Mouse (Mus musculus) liver, embryonic 13.5 days (tissue): ENCODE results near the gene Pcgf6. TPM values are rescaled to one million over a fixed set of nuclear protein-coding genes. Genes with fewer than 3 reads are reported as not detected.

Source experiments
- ATAC-seq: fragments of 200-750 bp; cut with Nextera tagmentation; 2 replicates; pipeline ENCODE4 v1.8.0; 2017; ENCODE audit warnings: low read depth, mild to moderate bottlenecking, moderate number of reproducible peaks, moderate library complexity
- DNase-seq: peaks from one replicate; pipeline ENCODE4 v3.0.0; 2022
- H3K27ac ChIP-seq: fragments of 300-500 bp; sonication (generic); 2 replicates; pipeline ENCODE4 v1.5.1; 2015; ENCODE audit warnings: moderate library complexity, mild to moderate bottlenecking, inconsistent platforms
- H3K27me3 ChIP-seq: fragments of 300-500 bp; sonication (generic); 2 replicates; pipeline ENCODE4 v1.6.1; 2015; ENCODE audit warnings: mild to moderate bottlenecking, inconsistent platforms
- H3K36me3 ChIP-seq: fragments of 300-500 bp; sonication (generic); 2 replicates; pipeline ENCODE4 v1.6.1; 2015; ENCODE audit warnings: mild to moderate bottlenecking, inconsistent platforms
- H3K4me1 ChIP-seq: fragments of 300-500 bp; sonication (generic); replicated peaks from 2 replicates; pipeline ENCODE4 v1.6.1; 2015; ENCODE audit warnings: inconsistent platforms
- H3K4me2 ChIP-seq: fragments of 300-500 bp; sonication (generic); 2 replicates; pipeline ENCODE4 v1.6.1; 2015; ENCODE audit warnings: inconsistent platforms, mild to moderate bottlenecking, moderate library complexity
- H3K4me3 ChIP-seq: fragments of 300-500 bp; sonication (generic); replicated peaks from 2 replicates; pipeline ENCODE4 v1.5.1; 2015; ENCODE audit warnings: mild to moderate bottlenecking, inconsistent platforms
- H3K9ac ChIP-seq: fragments of 300-500 bp; sonication (generic); 2 replicates; pipeline ENCODE4 v1.6.1; 2015; ENCODE audit warnings: mild to moderate bottlenecking, inconsistent platforms
- H3K9me3 ChIP-seq: fragments of 300-500 bp; sonication (generic); replicated peaks from 2 replicates; pipeline ENCODE4 v1.6.1; 2016; ENCODE audit warnings: inconsistent platforms
- WGBS: fragments of 180-500 bp; shearing (Covaris S2); methylation state at CpG from one replicate; pipeline ENCODE4 v1.1.7; 2015; ENCODE audit not compliant: insufficient replicate concordance; 5-methylcytosine and 5-hydroxymethylcytosine counted together
- polyA plus RNA-seq: library from polyadenylated mRNA; unstranded; fragments of >200 nt; fragmentation: Nextera tagmentation; extraction: Ambion mirVana; gene quantifications from 2 replicates; pipeline ENCODE4 v1.2.1, GENCODE M21; 2015

Pcgf6 gene
- 11.3 and 13.7 TPM in 2 replicates for polyA plus RNA-seq

- Histone ChIP-seq H3K4me3 (peak within 1 kb of the TSS; percentile 78), H3K27me3 (no peaks in the 10 kb centered on the region), H3K9me3 (no peaks in the 10 kb centered on the region), H3K9ac (peak within 1 kb of the TSS; percentile 84), H3K4me1 (peaks cover 30% of the 10 kb centered on the region), H3K27ac (peak within 1 kb of the TSS; percentile 84), H3K36me3 (peaks cover 26% of the 10 kb centered on the region), H3K4me2 (peak within 1 kb of the TSS; percentile 93)
- ATAC-seq (peak; percentile 84), DNase-seq (peak; percentile 68)
- under 1% methylated on average over 74 of the region's 75 CpGs for WGBS
These were observed at the start of gene Pcgf6 for GRCm38 (mm10) chr19:47050271-47051032. TSS of gene Pcgf6 (minus strand) at chr19:47050906.

- Histone ChIP-seq H3K4me2 (peak within 1 kb of the TSS; percentile 76), H3K4me1 (peaks cover 36% of the 10 kb centered on the region), H3K9me3 (no peaks in the 10 kb centered on the region), H3K27me3 (no peaks in the 10 kb centered on the region), H3K9ac (peak within 1 kb of the TSS; percentile 98), H3K36me3 (peaks cover 46% of the 10 kb centered on the region), H3K27ac (peak within 1 kb of the TSS; percentile 84), H3K4me3 (peak within 1 kb of the TSS; percentile 95)
- under 1% methylated on average over 56 of the region's 56 CpGs for WGBS
- peak; percentile 99 for ATAC-seq
- peak; percentile 89 for DNase-seq
These were observed 39.9 kb upstream of the Pcgf6 start, which contains the start of the genes Usmg5 and Pdcd11 for GRCm38 (mm10) chr19:47090550-47091156. TSS of gene Usmg5 (minus strand) at chr19:47090647. TSS of gene Pdcd11 (plus strand) at chr19:47090768.

DNA sequence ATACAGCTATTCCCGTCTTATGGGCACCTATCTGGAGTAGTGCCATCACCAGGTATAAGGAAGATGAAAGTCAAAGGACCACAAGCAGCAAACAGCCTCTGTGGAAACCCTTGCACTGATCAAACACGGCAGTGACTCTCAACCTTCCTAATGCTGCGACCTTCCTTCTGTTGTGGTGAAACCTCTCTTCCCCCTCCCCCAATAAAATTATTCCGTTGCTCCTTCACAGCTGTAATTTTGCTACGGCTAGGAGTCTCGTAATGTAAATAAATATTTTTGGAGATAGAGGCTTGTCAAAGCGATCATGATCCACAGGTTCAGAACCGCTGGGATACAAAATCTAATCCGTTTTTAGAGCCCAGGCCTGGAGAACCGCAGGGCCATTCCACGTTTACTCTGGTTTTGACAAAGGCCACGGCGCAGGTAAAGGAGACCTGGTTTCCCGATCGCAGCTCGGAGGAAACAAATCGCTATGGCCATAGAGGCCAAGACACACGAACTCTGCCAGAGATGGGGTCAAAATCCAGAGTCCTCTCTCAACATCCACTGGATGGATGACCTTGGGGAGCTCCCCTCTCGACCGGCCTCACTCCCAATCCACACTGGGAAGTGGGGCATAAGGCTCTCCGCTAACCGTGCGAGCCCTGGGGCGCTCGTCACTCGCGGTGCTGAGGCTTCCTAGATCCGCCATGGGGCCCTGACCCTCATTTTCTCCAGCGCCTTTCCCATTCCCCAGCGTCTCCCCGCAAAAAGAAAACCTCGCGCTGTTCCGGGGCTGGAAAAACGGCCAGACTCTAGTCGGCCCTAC, 39.2 kb upstream of the Pcgf6 start:
- H3K4me3 ChIP-seq, result peak overlapping the region; percentile 95
- no peak for DNase-seq
- WGBS, result under 1% methylated on average over 36 of the region's 36 CpGs
- peak overlapping the region; percentile 84 for H3K27ac ChIP-seq
- no peaks in the 10 kb centered on the region for H3K9me3 ChIP-seq
- H3K4me1 ChIP-seq, result peaks cover 36% of the 10 kb centered on the region
- H3K9ac ChIP-seq, result peak overlapping the region; percentile 98
- peaks cover 44% of the 10 kb centered on the region for H3K36me3 ChIP-seq
- no peaks in the 10 kb centered on the region for H3K27me3 ChIP-seq
- ATAC-seq, result peak; percentile 60
- peak overlapping the region; percentile 76 for H3K4me2 ChIP-seq

DNA sequence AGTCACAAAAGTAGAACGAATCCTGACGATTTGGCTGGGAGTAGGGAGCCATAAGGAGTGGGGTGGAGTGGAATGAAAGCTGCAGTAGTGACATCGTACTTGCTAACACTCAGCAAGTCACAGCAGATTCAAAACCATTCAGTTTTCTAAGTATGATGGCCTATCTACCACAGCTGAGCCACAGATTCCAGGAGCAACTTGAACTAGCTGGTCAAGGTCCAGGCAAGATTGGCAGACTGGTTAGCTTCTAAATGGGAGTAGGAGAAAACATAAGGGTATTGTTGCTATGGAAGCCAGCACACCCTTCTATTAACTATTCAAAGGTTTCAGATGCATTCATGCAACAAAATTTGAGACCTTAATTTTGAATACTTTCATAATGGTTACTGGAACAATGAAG, 37.5 kb upstream of the Pcgf6 start:
- Histone ChIP-seq H3K9ac (peak overlapping the region; percentile 31; the same call in 1 of the 2 replicates), H3K27ac (no peak overlapping the region), H3K9me3 (no peaks in the 10 kb centered on the region), H3K4me1 (peaks cover 36% of the 10 kb centered on the region), H3K4me2 (0 out of 2 replicates have a peak overlapping the region, but pooled peaks have one; percentile 16), H3K36me3 (peaks cover 48% of the 10 kb centered on the region), H3K4me3 (0 out of 2 replicates have a peak overlapping the region, but pooled peaks have one; percentile 4), H3K27me3 (no peaks in the 10 kb centered on the region)
- ATAC-seq (no peak), DNase-seq (no peak)
- 79% methylated on average over 3 of the region's 3 CpGs for WGBS

- Histone ChIP-seq H3K4me3 (peak overlapping the region; percentile 100), H3K4me2 (peak overlapping the region; percentile 87), H3K27ac (peak overlapping the region; percentile 94), H3K36me3 (peaks cover 31% of the 10 kb centered on the region), H3K9ac (peak overlapping the region; percentile 98), H3K4me1 (peaks cover 27% of the 10 kb centered on the region), H3K27me3 (no peaks in the 10 kb centered on the region), H3K9me3 (no peaks in the 10 kb centered on the region)
- WGBS, result under 1% methylated on average over 63 of the region's 72 CpGs
- ATAC-seq (peak; percentile 98), DNase-seq (peak; percentile 87)
These were observed 17.4 kb upstream of the Pcgf6 start for GRCm38 (mm10) chr19:47067924-47068611.

GRCm38 (mm10) chr19:47067096-47067882, 16.6 kb upstream of the Pcgf6 start, which contains the start of gene Taf5:
TSS of gene Taf5 (plus strand) at chr19:47067746.
- DNase-seq, result peak; percentile 97
- peaks cover 27% of the 10 kb centered on the region for H3K4me1 ChIP-seq
- H3K9ac ChIP-seq, result peak within 1 kb of the TSS; percentile 98
- H3K36me3 ChIP-seq, result peaks cover 23% of the 10 kb centered on the region
- peak within 1 kb of the TSS; percentile 94 for H3K27ac ChIP-seq
- peak within 1 kb of the TSS; percentile 87 for H3K4me2 ChIP-seq
- peak; percentile 51 for ATAC-seq
- H3K9me3 ChIP-seq, result no peaks in the 10 kb centered on the region
- H3K4me3 ChIP-seq, result peak within 1 kb of the TSS; percentile 100
- WGBS, result 8% methylated on average over 49 of the region's 49 CpGs
- no peaks in the 10 kb centered on the region for H3K27me3 ChIP-seq

DNA sequence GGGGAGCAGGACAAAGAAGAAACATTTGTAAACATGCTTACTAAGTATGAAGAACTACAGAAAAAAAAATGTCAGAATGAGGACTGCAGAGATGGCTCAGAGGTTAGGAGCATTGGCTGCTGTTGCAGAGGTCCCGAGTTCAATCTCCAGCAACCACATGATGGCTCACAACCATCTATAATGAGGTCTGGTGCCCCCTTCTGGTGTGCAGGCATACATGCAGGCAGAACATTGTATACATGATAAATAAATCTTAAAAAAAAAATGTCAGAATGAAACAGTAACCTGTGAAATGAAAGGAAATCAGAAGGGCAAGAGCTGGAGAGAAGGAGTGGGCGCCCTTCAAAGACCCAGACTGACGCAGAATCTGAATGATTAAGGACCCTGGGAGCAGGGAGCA, 15.2 kb upstream of the Pcgf6 start:
- ATAC-seq, result no peak
- H3K9ac ChIP-seq, result no peak overlapping the region
- 64% methylated on average over 3 of the region's 3 CpGs for WGBS
- peaks cover 9% of the 10 kb centered on the region; the same call in 1 of the 2 replicates for H3K36me3 ChIP-seq
- no peak overlapping the region for H3K4me2 ChIP-seq
- no peak overlapping the region for H3K4me3 ChIP-seq
- H3K9me3 ChIP-seq, result no peaks in the 10 kb centered on the region
- peaks cover 27% of the 10 kb centered on the region for H3K4me1 ChIP-seq
- no peaks in the 10 kb centered on the region for H3K27me3 ChIP-seq
- DNase-seq, result no peak
- H3K27ac ChIP-seq, result no peak overlapping the region

GRCm38 (mm10) chr19:47057684-47058083, 7.0 kb upstream of the Pcgf6 start:
- WGBS, result 32% methylated on average over 1 of the region's 1 CpGs
- ATAC-seq (no peak), DNase-seq (no peak)
- Histone ChIP-seq H3K27me3 (0 out of 2 replicates have a peak, but pooled peaks cover 3% of the 10 kb centered on the region), H3K9me3 (no peaks in the 10 kb centered on the region), H3K4me2 (no peak overlapping the region), H3K4me3 (no peak overlapping the region), H3K9ac (no peak overlapping the region), H3K27ac (no peak overlapping the region), H3K4me1 (peaks cover 3% of the 10 kb centered on the region), H3K36me3 (no peaks in the 10 kb centered on the region)

GRCm38 (mm10) chr19:47053471-47053870, 2.8 kb upstream of the Pcgf6 start:
- Histone ChIP-seq H3K27me3 (0 out of 2 replicates have a peak, but pooled peaks cover 3% of the 10 kb centered on the region), H3K4me1 (peaks cover 27% of the 10 kb centered on the region), H3K4me2 (no peak overlapping the region), H3K9ac (no peak overlapping the region), H3K27ac (no peak overlapping the region), H3K9me3 (no peaks in the 10 kb centered on the region), H3K4me3 (no peak overlapping the region), H3K36me3 (no peaks in the 10 kb centered on the region)
- ATAC-seq, result no peak
- WGBS, result 66% methylated on average over 4 of the region's 4 CpGs
- DNase-seq, result no peak

GRCm38 (mm10) chr19:47052927-47053326, 2.2 kb upstream of the Pcgf6 start:
- Histone ChIP-seq H3K4me2 (no peak overlapping the region), H3K27ac (no peak overlapping the region), H3K4me1 (peaks cover 30% of the 10 kb centered on the region), H3K4me3 (no peak overlapping the region), H3K36me3 (0 out of 2 replicates have a peak, but pooled peaks cover 4% of the 10 kb centered on the region), H3K9ac (no peak overlapping the region), H3K27me3 (0 out of 2 replicates have a peak, but pooled peaks cover 3% of the 10 kb centered on the region), H3K9me3 (no peaks in the 10 kb centered on the region)
- ATAC-seq (no peak), DNase-seq (no peak)
- 61% methylated on average over 4 of the region's 4 CpGs for WGBS
